Comparison of ENCODE assay signal across 8 mouse cellular contexts in the genomic region with DNA sequence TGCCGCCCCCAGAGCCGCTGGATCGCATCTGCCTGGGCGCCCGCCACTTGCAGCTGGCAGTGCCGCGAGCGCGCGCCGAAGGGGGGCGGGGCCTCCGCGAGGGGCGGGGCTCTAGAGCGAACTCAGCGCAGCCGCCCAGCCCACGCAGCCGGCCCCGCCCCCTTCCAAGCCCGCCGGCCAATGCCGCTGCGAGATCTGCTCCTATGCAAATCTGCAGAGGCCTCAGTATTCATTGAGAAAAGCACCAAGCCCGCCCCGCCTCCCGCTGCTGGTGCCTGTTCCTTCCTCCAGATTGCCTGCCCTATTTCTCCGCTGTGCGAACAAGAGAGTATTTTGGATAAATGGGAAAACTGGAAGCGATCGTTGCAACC. TPM values are rescaled to one million over a fixed set of nuclear protein-coding genes. Genes with fewer than 3 reads are reported as not detected.
DNase-seq lines count a peak whose midpoint lies in the region; ATAC-seq and TF ChIP-seq lines count a peak whose summit lies in the region.

A gene (minus strand): TSS at position 18 of the 371 bp plus-strand sequence.

- H3K4me3 ChIP-seq in left cerebral cortex, adult 2 months = peak within 1 kb of the TSS; percentile 47

- no peak within 1 kb of the TSS; the same call in 1 of the 2 replicates for H3K27ac ChIP-seq in left cerebral cortex, adult 2 months

- intact Hi-C loops in left cerebral cortex, adult 2 months (cut with DNase I) = loop anchor here (5.0 to 10.0 kb wide), 3 partner anchors 637 to 1050 kb away; a partner anchor contains a TSS

- ATAC-seq in common myeloid progenitor, adult 5-6 weeks (replicated peaks; ENCODE audit: low read depth, poor library complexity, severe bottlenecking) = peak; percentile 91

- TF ChIP-seq CTCF in left cerebral cortex, adult 2 months (IDR thresholded peaks at IDR 0.05) = no peak; the same call in 1 of the 2 replicates

- peak; percentile 15 for DNase-seq in T-cell, adult 2 months (ENCODE audit: low spot score)
- DNase-seq in gastrocnemius, postnatal 10 days = peak; percentile 68
- DNase-seq in hindlimb bud, embryonic 11.5 days (ENCODE audit: extremely low spot score, low read depth, low spot score) = peak; percentile 42
- peak; percentile 90 to 93 for DNase-seq in left cerebral cortex, adult 2 months (ENCODE audit: extremely low spot score in 1 of 2, low spot score in 2 of 2)
- DNase-seq in lung, postnatal 36 days = peak; percentile 81
- DNase-seq in retina, postnatal 7 days (ENCODE audit: low read depth, low spot score) = peak; percentile 89
- DNase-seq in urinary bladder, adult 18-20 months (ENCODE audit: low spot score in 2 of 2) = peak; percentile 69 to 81

RNA-seq across cellular contexts. Expression of the gene that starts here (rescaled TPM):
- total RNA-seq in common myeloid progenitor, adult 5-6 weeks (2017) = not detected in 2 replicates
- under 1 TPM; 0.54 to 0.63 TPM for total RNA-seq in gastrocnemius, postnatal 10 days (2021)
- total RNA-seq in left cerebral cortex, adult 2 months (2021) = 1 to 10 TPM; 8.5 to 9.0 TPM

Comparison
In these comparisons a context has a peak if more than half of its experiments do, and no peak if none do; other contexts are left out.
1. Peak in ATAC-seq in common myeloid progenitor, adult 5-6 weeks; RNA of the gene not detected or under 1 TPM.
2. Peak in DNase-seq in gastrocnemius, postnatal 10 days; RNA of the gene not detected or under 1 TPM.
3. DNase-seq: peak in every context shown above with its lines; median percentile 92 in left cerebral cortex, adult 2 months; 89 in retina, postnatal 7 days; 81 in lung, postnatal 36 days; 75 in urinary bladder, adult 18-20 months; 68 in gastrocnemius, postnatal 10 days; 42 in hindlimb bud, embryonic 11.5 days; 15 in T-cell, adult 2 months.